Mouse (Mus musculus) regulatory T cell (primary cell): ENCODE results near the gene Dot1l.

Experiments
- in situ Hi-C: fragments of 300-600 bp; cut with MboI, MseI; formaldehyde crosslinking; loops from one replicate; pipeline ENCODE4 v1.15.1; 2025; ENCODE audit warnings: high pct_unique_total_duplicates

Dot1l gene

GRCm38 (mm10) chr10:80757717-80758116 is 2.7 kb downstream of the Dot1l start:
- in situ Hi-C loops: no loop called here

DNA sequence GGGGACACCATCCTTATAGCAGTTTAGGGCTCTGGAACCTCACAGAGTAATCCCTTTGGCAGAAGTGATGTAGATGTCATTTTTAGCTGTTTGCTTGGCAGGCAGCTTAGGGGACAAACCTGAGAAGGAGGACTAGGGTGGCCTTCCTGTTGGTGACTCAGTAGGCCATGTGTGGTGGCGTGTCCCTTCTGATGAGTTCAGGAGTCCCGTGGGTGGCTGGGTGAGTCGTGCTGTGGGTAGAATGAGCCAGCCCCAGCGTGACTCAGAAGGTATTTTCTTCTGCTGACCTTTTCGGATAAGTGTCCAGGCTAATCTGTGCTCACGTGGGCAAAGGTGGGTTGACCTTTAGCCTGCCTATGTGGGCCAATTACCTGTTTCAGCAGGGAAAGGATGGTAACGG is 3.6 kb downstream of the Dot1l start:
- in situ Hi-C loops: no loop called here

DNA sequence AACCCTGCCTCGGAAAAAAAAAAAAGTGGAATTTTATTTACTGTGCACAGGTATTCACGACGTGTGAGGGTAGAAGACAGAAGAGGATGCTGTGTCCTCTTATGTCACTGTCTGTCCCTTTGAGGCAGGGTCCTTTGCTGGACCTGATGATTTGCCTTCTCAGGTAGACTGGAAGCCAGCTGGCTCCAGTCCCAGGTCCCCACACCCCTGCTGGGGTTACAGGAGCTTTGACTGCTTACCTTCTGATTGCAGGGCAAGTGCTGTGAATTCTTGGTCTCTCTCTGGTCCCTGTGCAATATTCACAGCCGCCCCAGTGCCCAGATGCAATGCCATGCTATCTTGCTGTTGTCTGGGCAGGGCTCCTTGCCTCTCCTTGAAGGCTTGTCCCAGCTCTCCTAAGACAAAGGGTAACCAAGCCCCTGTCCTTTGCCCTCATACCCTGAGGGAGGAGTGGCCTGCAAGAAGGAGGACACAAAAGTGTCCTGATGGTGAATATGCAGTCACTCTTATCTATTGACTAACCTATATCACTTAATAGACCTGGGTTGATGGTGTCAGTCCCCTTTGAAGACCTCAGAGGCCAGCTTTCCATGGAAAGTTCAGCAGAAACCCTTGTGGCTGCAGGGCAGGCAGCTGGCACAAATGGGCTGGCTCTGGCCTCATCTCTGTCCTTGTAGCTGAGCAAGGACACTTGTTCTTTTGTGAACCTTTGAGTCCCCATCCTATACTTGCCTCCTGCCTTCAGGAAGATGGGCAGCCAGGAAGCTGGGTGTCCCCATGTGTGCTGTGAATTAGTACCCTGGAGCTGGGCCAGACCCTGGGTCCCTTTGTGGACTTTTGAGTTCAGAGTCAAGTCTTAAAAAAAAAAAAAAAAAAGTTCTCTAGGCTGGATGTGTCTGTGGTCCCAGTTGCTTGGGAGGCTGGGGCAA is 5.9 kb downstream of the Dot1l start:
- in situ Hi-C loops: no loop called here

DNA sequence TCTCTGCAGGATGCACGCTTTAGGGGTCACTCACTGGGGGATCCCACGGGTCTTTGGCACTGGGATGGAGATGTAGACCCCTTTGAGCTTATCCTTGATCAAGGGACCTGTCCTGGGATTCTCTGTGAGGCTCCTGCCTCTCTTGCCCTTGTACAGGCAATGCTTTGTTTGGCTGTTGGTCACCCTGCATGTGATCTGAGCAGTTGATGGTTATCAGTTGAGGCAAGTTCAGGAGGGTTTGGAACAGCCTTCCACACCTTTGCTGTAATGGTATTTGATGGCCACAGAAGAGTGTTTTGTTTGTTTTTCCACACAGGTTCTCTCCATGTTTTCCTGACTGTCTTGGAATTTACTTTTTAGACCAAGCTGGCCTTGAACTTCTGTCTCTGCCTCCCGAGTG is 6.8 kb downstream of the Dot1l start:
- in situ Hi-C loops: no loop called here

DNA sequence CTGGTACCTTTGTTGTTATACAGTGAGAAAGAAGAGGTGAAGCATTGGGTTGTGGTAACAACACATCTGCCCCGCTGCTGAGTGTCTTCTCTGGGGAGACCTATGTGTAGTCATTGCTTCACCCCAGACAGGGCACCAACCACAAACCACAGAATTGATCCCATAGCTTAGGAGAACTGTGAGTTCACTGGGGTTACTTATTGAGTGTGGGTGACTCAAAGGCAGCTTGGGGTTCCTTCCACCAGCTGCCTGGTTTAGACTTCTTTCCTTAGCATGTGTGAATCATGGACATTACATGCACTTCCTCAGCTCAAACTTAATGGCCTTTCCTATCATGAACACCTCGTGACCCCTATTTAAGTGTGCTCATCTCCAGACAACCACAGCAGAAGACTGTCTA is 8.5 kb downstream of the Dot1l start:
- in situ Hi-C loops: no loop called here

DNA sequence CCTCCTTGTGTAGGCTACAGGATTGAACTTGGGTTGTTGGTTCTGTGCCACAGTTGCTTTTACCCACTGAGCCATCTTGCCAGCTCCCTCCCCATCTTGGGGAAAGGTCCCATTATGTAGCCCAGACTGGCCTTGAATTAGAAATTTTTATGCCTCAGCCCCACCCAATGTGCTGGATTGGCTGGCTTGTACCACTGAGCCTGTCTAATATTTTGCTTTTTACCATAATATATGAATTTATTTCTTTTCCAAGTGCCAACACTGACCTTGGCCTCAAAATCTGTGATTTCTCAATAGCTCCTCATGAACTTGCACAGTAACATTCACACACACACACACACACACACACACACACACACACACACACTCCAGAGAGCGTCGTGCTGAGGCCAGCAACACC is 10.7 kb downstream of the Dot1l start:
- in situ Hi-C loops: no loop called here

DNA sequence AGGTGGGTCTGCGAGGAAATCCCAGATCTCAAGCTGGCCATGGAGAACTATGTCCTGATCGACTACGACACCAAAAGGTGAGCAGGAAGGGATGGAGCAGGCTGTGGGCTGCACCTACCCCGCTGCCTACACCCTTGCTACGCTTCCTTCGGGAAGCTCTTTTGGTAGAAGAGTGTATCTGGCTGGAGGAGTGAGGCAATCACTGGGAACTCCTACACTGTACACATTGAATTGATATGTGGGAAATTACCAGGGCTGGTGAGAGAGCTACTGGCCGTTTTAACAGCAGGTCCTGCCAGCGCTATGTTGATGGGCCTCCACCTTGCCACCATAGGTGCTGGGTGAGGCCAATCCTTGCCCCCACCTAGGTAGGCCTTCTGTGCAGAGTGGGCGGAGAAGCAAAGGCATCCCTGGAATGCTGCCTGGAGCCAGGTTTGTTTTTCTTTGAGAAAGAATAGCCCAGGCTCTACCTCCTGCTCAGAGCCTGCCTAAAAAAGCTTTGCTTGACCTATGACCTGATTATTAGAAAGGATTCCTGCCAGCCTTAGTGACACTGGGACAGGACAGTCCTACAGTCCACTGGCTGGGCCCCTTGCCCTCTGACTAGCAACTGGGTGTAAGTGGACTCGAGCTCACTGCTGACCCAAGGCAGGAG is 11.3 kb downstream of the Dot1l start:
- in situ Hi-C loops: no loop called here

DNA sequence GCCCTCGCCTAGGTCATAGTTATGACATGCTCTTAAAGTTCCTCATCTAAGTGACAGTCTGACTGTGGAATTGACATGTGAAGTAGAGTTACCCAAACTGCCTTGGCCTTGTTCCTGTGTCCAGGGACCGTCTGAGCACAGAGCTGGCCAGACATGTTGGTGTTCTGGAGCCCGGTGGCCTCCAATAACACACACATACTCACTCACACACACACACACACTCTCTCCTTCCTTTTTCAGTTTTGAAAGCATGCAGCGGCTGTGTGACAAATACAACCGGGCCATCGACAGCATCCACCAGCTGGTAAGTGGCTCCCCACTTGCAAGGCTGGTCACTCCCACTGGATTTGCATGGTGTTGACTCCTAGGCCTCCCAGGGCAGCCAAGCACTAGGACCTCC is 13.4 kb downstream of the Dot1l start:
- in situ Hi-C loops: no loop called here

DNA sequence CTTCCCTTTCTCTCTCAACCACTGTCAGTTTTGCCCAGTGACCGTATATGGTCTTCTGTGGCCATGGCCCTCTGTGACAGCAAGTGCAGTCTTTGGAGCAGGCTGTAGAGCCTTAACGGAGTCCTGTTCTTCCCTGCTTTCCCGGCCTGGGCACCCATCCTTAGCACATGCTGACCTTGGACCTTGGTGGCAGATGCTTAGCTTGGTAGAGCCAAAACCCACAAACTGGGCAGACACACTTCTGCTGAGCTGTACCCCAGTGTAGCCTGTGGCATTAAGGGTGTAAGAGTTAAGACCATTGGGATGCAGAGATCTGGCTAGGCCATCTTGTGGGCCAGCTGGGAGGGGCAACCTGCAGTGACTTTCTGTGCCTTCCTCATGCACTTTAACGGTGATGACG is 18.8 kb downstream of the Dot1l start:
- in situ Hi-C loops: no loop called here

GRCm38 (mm10) chr10:80774549-80774948 is 19.5 kb downstream of the Dot1l start:
- in situ Hi-C loops: no loop called here

GRCm38 (mm10) chr10:80774981-80775380 is 20.0 kb downstream of the Dot1l start:
- in situ Hi-C loops: no loop called here

DNA sequence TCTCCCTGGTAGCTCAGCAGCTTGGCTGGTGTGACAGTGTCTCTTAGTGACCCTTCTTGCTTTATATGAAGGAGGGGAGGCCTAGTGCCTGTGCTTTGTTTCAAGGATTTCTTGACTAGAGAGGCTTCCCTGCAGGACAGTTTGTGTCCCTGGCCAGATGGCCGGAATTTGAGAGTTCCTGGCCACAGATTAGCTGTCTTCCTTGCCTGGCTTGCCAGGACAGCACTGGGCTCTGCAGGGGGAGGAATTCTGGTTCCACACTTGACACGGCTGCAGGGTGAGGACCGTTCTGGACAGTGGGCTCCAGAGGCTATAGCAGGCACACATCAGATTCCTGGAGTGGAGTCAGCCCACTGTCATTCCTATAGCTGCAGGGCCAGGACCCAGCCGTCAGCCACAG is 20.7 kb downstream of the Dot1l start:
- in situ Hi-C loops: no loop called here

DNA sequence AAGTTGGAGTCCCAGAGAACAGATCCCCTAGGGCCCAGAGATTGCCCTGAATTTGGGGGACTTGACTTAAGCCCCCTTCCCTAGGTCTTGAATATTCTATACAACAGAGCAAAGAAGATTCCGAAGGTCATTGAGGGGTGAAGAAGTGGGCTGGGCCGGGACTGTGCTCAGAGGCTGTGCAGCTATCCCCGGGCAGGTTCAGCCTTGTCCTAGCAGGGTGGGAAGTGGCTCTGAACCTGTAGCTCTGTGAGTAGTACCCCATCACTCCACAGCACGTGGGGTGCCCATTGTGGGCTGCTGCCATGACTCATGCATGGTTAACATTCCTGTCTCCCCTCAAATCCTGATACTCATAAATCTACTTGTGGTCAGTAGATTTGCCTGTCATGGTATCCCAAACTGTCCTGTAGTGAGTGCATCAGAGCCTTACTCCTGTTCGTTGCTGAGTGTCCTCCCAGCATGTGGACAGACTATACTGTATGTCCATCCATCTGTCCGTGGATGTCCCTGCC is 21.4 kb downstream of the Dot1l start:
- in situ Hi-C loops: no loop called here

GRCm38 (mm10) chr10:80777123-80777522 is 22.1 kb downstream of the Dot1l start:
- in situ Hi-C loops: no loop called here

GRCm38 (mm10) chr10:80779565-80779964 is 24.6 kb downstream of the Dot1l start:
- in situ Hi-C loops: no loop called here

- in situ Hi-C loops: no loop called here
These were observed 29.3 kb downstream of the Dot1l start for GRCm38 (mm10) chr10:80784302-80784701.

DNA sequence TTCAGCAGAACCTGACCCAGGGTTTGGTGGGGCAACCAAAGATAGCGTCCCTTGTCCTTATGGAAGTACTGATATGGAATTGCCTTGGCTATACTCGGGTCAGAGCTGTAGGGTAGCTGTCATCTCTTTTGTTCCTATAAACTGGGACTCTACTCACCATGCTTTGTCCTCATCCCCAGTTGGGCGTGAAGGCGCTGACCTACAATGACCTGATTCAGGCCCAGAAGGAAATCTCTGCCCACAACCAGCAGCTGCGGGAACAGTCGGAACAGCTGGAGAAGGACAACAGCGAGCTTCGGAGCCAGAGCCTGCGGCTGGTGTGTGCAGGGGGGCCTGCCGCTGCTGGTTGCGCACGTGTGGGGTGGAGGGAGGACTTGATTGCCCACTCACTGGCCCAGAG is 29.9 kb downstream of the Dot1l start:
- in situ Hi-C loops: loop anchor here (5.0 kb wide), 1 partner anchor 68 kb away; no protein-coding TSS in a partner anchor

GRCm38 (mm10) chr10:80785963-80786362 is 31.0 kb downstream of the Dot1l start:
- in situ Hi-C loops: loop anchor here (5.0 kb wide), 1 partner anchor 69 kb away; no protein-coding TSS in a partner anchor

DNA sequence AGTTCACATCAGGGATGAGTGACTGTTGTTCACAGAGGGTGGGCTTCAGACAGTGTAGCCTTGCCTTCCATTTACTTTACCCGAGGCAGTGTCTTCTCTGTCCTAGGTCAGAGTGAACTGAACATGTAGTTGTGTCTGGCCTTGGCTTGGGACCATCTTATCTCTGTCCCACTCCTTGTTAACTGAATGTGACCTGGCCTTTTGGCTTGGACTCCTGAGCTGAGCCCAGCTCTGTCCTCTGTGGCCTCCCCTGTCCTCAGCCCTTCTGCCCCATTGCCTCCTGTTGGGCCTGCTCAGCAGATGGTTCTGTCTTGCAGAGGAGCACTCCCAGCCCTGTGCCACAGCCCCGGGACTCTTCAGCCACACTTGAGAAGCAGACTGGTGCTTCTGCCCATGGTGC is 32.5 kb downstream of the Dot1l start:
- in situ Hi-C loops: loop anchor here (5.0 kb wide), 1 partner anchor 70 kb away; no protein-coding TSS in a partner anchor

DNA sequence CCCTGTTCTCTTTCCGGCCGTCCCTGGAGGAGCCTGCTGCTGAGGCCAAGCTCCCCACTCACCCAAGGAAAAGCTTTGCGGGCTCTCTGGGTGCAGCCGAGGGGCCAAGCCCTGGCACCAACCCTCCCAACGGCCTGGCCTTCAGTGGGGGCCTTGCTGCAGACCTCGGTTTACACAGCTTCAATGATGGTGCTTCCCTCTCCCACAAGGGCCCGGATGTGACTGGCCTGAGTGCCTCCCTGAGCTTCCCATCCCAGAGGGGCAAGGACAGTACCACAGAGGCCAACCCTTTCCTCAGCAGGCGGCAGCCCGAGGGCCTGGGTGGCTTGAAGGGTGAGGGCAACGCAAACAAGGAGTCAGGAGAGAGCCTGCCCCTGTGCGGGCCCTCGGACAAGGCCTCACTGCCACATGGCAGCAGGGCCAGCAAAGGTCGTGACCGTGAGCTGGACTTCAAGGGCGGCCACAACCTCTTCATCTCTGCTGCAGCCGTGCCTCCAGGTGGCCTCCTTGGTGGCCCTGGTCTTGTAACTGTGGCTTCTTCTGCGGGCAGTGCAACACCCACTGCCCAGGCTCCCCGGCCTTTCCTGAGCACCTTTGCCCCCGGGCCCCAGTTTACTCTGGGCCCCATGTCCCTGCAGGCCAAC is 35.9 kb downstream of the Dot1l start:
- in situ Hi-C loops: no loop called here

GRCm38 (mm10) chr10:80791476-80792174 is 36.6 kb downstream of the Dot1l start:
- in situ Hi-C loops: no loop called here
